Mouse (Mus musculus) cortical plate, adult 2 months (tissue): ENCODE measurements around the gene Nqo1. TPM values are rescaled to one million over a fixed set of nuclear protein-coding genes. Genes with fewer than 3 reads are reported as not detected.
A peak's percentile ranks its signal among the peaks of the same experiment; 100 is the strongest.

ENCODE experiments used
- H3K27ac ChIP-seq: fragments of 200-500 bp; 2 replicates; pipeline ENCODE4 v1.5.1; 2012; ENCODE audit warnings: low read length, control low read depth, inconsistent platforms; ENCODE audit not compliant: insufficient read depth
- H3K4me1 ChIP-seq: fragments of 200-500 bp; 2 replicates; pipeline ENCODE4 v1.6.1; 2011; ENCODE audit warnings: low read length; ENCODE audit not compliant: control insufficient read depth, insufficient read depth
- H3K4me3 ChIP-seq: fragments of 200-500 bp; 2 replicates; pipeline ENCODE4 v1.5.1; 2011; ENCODE audit warnings: mild to moderate bottlenecking, low read length, control low read depth; ENCODE audit not compliant: insufficient read depth
- CTCF ChIP-seq: fragments of 200-500 bp; IDR thresholded peaks from 2 replicates; pipeline ENCODE4 v1.5.1; 2011; ENCODE audit warnings: mild to moderate bottlenecking, control low read depth, low read length; ENCODE audit not compliant: insufficient read depth; ENCODE audit errors: extremely low read depth
- POLR2A ChIP-seq: fragments of 200-500 bp; IDR thresholded peaks from 2 replicates; pipeline ENCODE4 v1.6.1; 2011; ENCODE audit warnings: mild to moderate bottlenecking, low read length, control low read depth; ENCODE audit not compliant: insufficient read depth; ENCODE audit errors: extremely low read depth
- polyA plus RNA-seq: library from polyadenylated mRNA; depleted of rRNA; stranded (reverse); fragments of >200 nt; gene quantifications from 2 replicates; pipeline ENCODE4 v1.2.3, GENCODE M21; 2012; rRNA removed

Gene Nqo1
- polyA plus RNA-seq, 1 experiment = 4.8 TPM

GRCm38 (mm10) chr8:107389557-107389956 is 13.4 kb downstream of the Nqo1 start:
- H3K27ac ChIP-seq = no peak overlapping the region
- no peak overlapping the region for H3K4me3 ChIP-seq
- TF ChIP-seq POLR2A (no peak), CTCF (no peak)

GRCm38 (mm10) chr8:107387861-107388260 is 15.1 kb downstream of the Nqo1 start:
- H3K4me3 ChIP-seq = no peak overlapping the region
- H3K4me1 ChIP-seq = no peaks in the 10 kb centered on the region
- no peak overlapping the region for H3K27ac ChIP-seq
- TF ChIP-seq CTCF (peak; percentile 22; the same call in 1 of the 2 replicates), POLR2A (no peak)

More at GRCm38 (mm10) chr8:107389557-107389956, 13.4 kb downstream of the Nqo1 start:
- H3K4me1 ChIP-seq = no peaks in the 10 kb centered on the region

- Histone ChIP-seq H3K4me3 (no peak overlapping the region), H3K27ac (no peak overlapping the region), H3K4me1 (no peaks in the 10 kb centered on the region)
- TF ChIP-seq POLR2A (no peak), CTCF (0 out of 2 replicates have a peak, but pooled peaks have one; percentile 10)
Measured at GRCm38 (mm10) chr8:107386642-107387041, 16.4 kb downstream of the Nqo1 start.

- no peaks in the 10 kb centered on the region for H3K4me1 ChIP-seq
- H3K4me3 ChIP-seq = no peak overlapping the region
- no peak for TF ChIP-seq POLR2A
- no peak for TF ChIP-seq CTCF
- H3K27ac ChIP-seq = no peak overlapping the region
Measured at GRCm38 (mm10) chr8:107386171-107386570, 16.8 kb downstream of the Nqo1 start.

- no peak overlapping the region for H3K27ac ChIP-seq
- H3K4me3 ChIP-seq = no peak overlapping the region
- TF ChIP-seq POLR2A (no peak), CTCF (no peak)
- no peaks in the 10 kb centered on the region for H3K4me1 ChIP-seq
Measured at GRCm38 (mm10) chr8:107385063-107385462, 17.9 kb downstream of the Nqo1 start.

- Histone ChIP-seq H3K4me3 (no peak overlapping the region), H3K4me1 (no peaks in the 10 kb centered on the region)
- TF ChIP-seq CTCF (no peak), POLR2A (no peak)
Measured at GRCm38 (mm10) chr8:107384651-107385050, 18.4 kb downstream of the Nqo1 start.

GRCm38 (mm10) chr8:107382898-107383297 is 20.1 kb downstream of the Nqo1 start:
- H3K4me1 ChIP-seq = no peaks in the 10 kb centered on the region
- H3K27ac ChIP-seq = no peak overlapping the region
- no peak overlapping the region for H3K4me3 ChIP-seq
- TF ChIP-seq POLR2A (no peak), CTCF (no peak)

More at GRCm38 (mm10) chr8:107384651-107385050, 18.4 kb downstream of the Nqo1 start:
- no peak overlapping the region for H3K27ac ChIP-seq

- H3K27ac ChIP-seq = no peak overlapping the region
- no peak for TF ChIP-seq POLR2A
- no peak for TF ChIP-seq CTCF
- no peak overlapping the region for H3K4me3 ChIP-seq
- no peaks in the 10 kb centered on the region for H3K4me1 ChIP-seq
Measured at GRCm38 (mm10) chr8:107381666-107382065, 21.3 kb downstream of the Nqo1 start.

GRCm38 (mm10) chr8:107380734-107381133 is 22.3 kb downstream of the Nqo1 start:
- TF ChIP-seq POLR2A = no peak
- no peak for TF ChIP-seq CTCF
- Histone ChIP-seq H3K4me3 (no peak overlapping the region), H3K27ac (no peak overlapping the region), H3K4me1 (no peaks in the 10 kb centered on the region)

- Histone ChIP-seq H3K4me1 (no peaks in the 10 kb centered on the region; the same call in 1 of the 2 replicates), H3K27ac (no peak overlapping the region), H3K4me3 (no peak overlapping the region)
- TF ChIP-seq POLR2A = no peak
- TF ChIP-seq CTCF = no peak
Measured at GRCm38 (mm10) chr8:107377346-107377745, 25.7 kb downstream of the Nqo1 start.

- Histone ChIP-seq H3K27ac (no peak overlapping the region), H3K4me3 (no peak overlapping the region), H3K4me1 (no peaks in the 10 kb centered on the region; the same call in 1 of the 2 replicates)
- no peak for TF ChIP-seq POLR2A
- TF ChIP-seq CTCF = no peak
Measured at GRCm38 (mm10) chr8:107370311-107370710, 32.7 kb downstream of the Nqo1 start.

Other genes starting within 250 kb of the Nqo1 start
- gene Nfat5, start 109.7 kb downstream of the Nqo1 start, polyA plus RNA-seq = 34.9 and 36.0 TPM in 2 replicates
- gene Nob1, start 21.8 kb upstream of the Nqo1 start, polyA plus RNA-seq = 54.1 and 58.6 TPM in 2 replicates
- gene Wwp2, start 33.2 kb upstream of the Nqo1 start, polyA plus RNA-seq = 24.0 and 24.2 TPM in 2 replicates
- gene Psmd7, start 185.3 kb upstream of the Nqo1 start, polyA plus RNA-seq = 113 and 114 TPM in 2 replicates